Mouse (Mus musculus): ENCODE data around the gene Slc7a8.

Gene Slc7a8

GRCm38 (mm10) chr14:54736555-54737552 lies 44.9 kb downstream of the Slc7a8 start:
- DNase-seq = no peak

GRCm38 (mm10) chr14:54735221-54735620 lies 46.5 kb downstream of the Slc7a8 start:
- DNase-seq = no peak

GRCm38 (mm10) chr14:54734004-54734403 lies 47.7 kb downstream of the Slc7a8 start:
- no peak for DNase-seq

GRCm38 (mm10) chr14:54732206-54732605 lies 49.5 kb downstream of the Slc7a8 start:
- no peak for DNase-seq

- no peak for DNase-seq
Observed at GRCm38 (mm10) chr14:54730305-54730704, 51.4 kb downstream of the Slc7a8 start.

- no peak for DNase-seq
Observed at GRCm38 (mm10) chr14:54728823-54729653, 52.7 kb downstream of the Slc7a8 start.

- DNase-seq = no peak
Observed at GRCm38 (mm10) chr14:54727565-54727964, 54.2 kb downstream of the Slc7a8 start.

- no peak for DNase-seq
Observed at GRCm38 (mm10) chr14:54724049-54724448, 57.7 kb downstream of the Slc7a8 start.

GRCm38 (mm10) chr14:54721711-54722110 lies 60.0 kb downstream of the Slc7a8 start:
- no peak for DNase-seq

- DNase-seq = no peak
Observed at GRCm38 (mm10) chr14:54720654-54721350, 60.9 kb downstream of the Slc7a8 start.

- no peak for DNase-seq
Observed at GRCm38 (mm10) chr14:54720041-54720440, 61.7 kb downstream of the Slc7a8 start.

GRCm38 (mm10) chr14:54715402-54715801 lies 66.3 kb downstream of the Slc7a8 start:
- DNase-seq = no peak

- DNase-seq = peak; percentile 25 to 31
Observed at GRCm38 (mm10) chr14:54714617-54715081, 67.1 kb downstream of the Slc7a8 start.

- peak; percentile 70 to 73 for DNase-seq
Observed at GRCm38 (mm10) chr14:54714121-54714520, 67.6 kb downstream of the Slc7a8 start.

GRCm38 (mm10) chr14:54712861-54713260 lies 68.9 kb downstream of the Slc7a8 start:
- no peak for DNase-seq

GRCm38 (mm10) chr14:54712074-54712473 lies 69.7 kb downstream of the Slc7a8 start, which contains the start of gene Cebpe:
Gene Cebpe (minus strand): TSS chr14:54712174.
- DNase-seq = no peak

GRCm38 (mm10) chr14:54709054-54709453 lies 72.7 kb downstream of the Slc7a8 start:
- DNase-seq = no peak

- no peak for DNase-seq
Observed at GRCm38 (mm10) chr14:54706589-54707320, 75.0 kb downstream of the Slc7a8 start.

- no peak for DNase-seq
Observed at GRCm38 (mm10) chr14:54705844-54706243, 75.9 kb downstream of the Slc7a8 start.

- no peak for DNase-seq
Observed at GRCm38 (mm10) chr14:54703207-54703606, 78.5 kb downstream of the Slc7a8 start.

- peak; percentile 87 to 88 for DNase-seq
Observed at GRCm38 (mm10) chr14:54701298-54701697, 80.4 kb downstream of the Slc7a8 start.

- DNase-seq = no peak
Observed at GRCm38 (mm10) chr14:54699586-54699985, 82.2 kb downstream of the Slc7a8 start.

Measured in B cell, adult 2 months (primary cell).